30 mouse cellular contexts compared by ENCODE assay signal in the genomic region with DNA sequence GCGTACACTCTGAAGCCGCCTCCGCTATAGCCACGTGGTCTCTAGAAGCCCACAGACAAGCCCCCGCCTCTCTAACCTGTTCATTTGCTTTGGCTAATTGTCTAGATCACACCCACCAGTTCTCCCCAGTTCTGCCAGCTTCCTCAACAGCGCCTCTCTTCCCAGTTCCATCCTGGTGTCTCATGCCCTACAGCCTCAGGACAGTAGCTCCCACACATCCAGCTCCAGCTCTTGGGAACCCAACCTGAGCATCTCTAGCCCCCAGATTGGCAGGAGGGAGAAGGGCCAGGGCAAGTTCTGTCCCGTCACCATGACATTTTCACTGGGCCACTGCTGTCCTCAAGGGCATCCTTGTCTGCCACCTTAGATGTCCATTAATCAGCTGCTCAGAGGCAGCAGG. TPM values are rescaled to one million over a fixed set of nuclear protein-coding genes. Genes with fewer than 3 reads are reported as not detected.
"Had no signal": no experiment of that assay in that cellular context is flagged by ENCODE, and none has a peak within 500 bp of the region (broad histone marks: within the 10 kb centered on the region; RNA-seq: fewer than 3 reads in every experiment).

No protein-coding gene starts in this region.

- DNase-seq: cerebellum, adult 2 months; cerebellum, adult 8-10 months; cerebellum, adult 9-10 months; cerebellum, adult 9-11 months; cerebellum, postnatal 10 days; cerebellum, postnatal 14 days; cerebellum, postnatal 25 days; cerebellum, postnatal 36 days; embryo, embryonic 11 days; forebrain, postnatal 0 days; gastrocnemius, adult 2 months; gastrocnemius, postnatal 10 days; gastrocnemius, postnatal 14 days; gastrocnemius, postnatal 25 days; gastrocnemius, postnatal 36 days; heart, adult 11 months; heart, adult 18-20 months; heart, adult 2 months had no signal

- H3K27ac ChIP-seq: embryonic facial prominence, embryonic 10.5 days; embryonic facial prominence, embryonic 12.5 days; embryonic facial prominence, embryonic 13.5 days; embryonic facial prominence, embryonic 15.5 days; forebrain, embryonic 10.5 days; forebrain, embryonic 12.5 days; forebrain, embryonic 13.5 days; forebrain, embryonic 15.5 days; gastrocnemius, adult 2 months; heart, adult 2 months had no signal

- H3K4me3 ChIP-seq: embryonic facial prominence, embryonic 10.5 days; embryonic facial prominence, embryonic 12.5 days; embryonic facial prominence, embryonic 13.5 days; embryonic facial prominence, embryonic 15.5 days; erythroblast, embryonic 14.5 days; forebrain, embryonic 10.5 days; forebrain, embryonic 12.5 days; forebrain, embryonic 13.5 days; forebrain, embryonic 15.5 days; gastrocnemius, adult 2 months; heart, adult 2 months had no signal

RNA-seq across cellular contexts. Expression of gene Pitx2, which starts 29.3 kb away (rescaled TPM):
- total RNA-seq: granulocyte monocyte progenitor cell, adult 5-6 weeks had no signal
- polyA plus RNA-seq: cortical plate, adult 2 months; erythroblast, embryonic 14.5 days; frontal cortex, adult 2 months had no signal
